Mouse (Mus musculus) midbrain, embryonic 15.5 days (tissue): ENCODE measurements at regions not wholly inside any gene's neighbourhood (a gene's known extent, or its start where the extent isn't known, plus 50 kb on each side); places are given as distances from the start of the nearest gene placed in this dataset.
"Not testable (repeated sequence)": the region's sequence is repeated elsewhere in the genome, so short reads cannot be mapped to it uniquely, and the experiment has no call there.

Experiments used
- ATAC-seq: fragments of 200-750 bp; cut with Nextera tagmentation; replicated peaks from 2 replicates; pipeline ENCODE4 v1.8.0; 2017; ENCODE audit warnings: moderate TSS enrichment
- H3K27ac ChIP-seq: fragments of 300-500 bp; sonication (generic); 2 replicates; pipeline ENCODE4 v1.5.1; 2015; ENCODE audit warnings: mild to moderate bottlenecking, inconsistent platforms
- H3K27me3 ChIP-seq: fragments of 300-500 bp; sonication (generic); replicated peaks from 2 replicates; pipeline ENCODE4 v1.6.1; 2015; ENCODE audit warnings: inconsistent platforms
- H3K36me3 ChIP-seq: fragments of 300-500 bp; sonication (generic); replicated peaks from 2 replicates; pipeline ENCODE4 v1.6.1; 2015; ENCODE audit warnings: inconsistent platforms
- H3K4me1 ChIP-seq: fragments of 300-500 bp; sonication (generic); 2 replicates; pipeline ENCODE4 v1.6.1; 2015; ENCODE audit warnings: inconsistent platforms
- H3K4me2 ChIP-seq: fragments of 300-500 bp; sonication (generic); 2 replicates; pipeline ENCODE4 v1.6.1; 2015; ENCODE audit warnings: inconsistent platforms, mild to moderate bottlenecking, moderate library complexity
- H3K4me3 ChIP-seq: fragments of 300-500 bp; sonication (generic); 2 replicates; pipeline ENCODE4 v1.5.1; 2015; ENCODE audit warnings: mild to moderate bottlenecking, inconsistent platforms
- H3K9ac ChIP-seq: fragments of 300-500 bp; sonication (generic); 2 replicates; pipeline ENCODE4 v1.6.1; 2015; ENCODE audit warnings: mild to moderate bottlenecking, inconsistent platforms
- H3K9me3 ChIP-seq: fragments of 300-500 bp; sonication (generic); 2 replicates; pipeline ENCODE4 v1.6.1; 2016; ENCODE audit warnings: inconsistent platforms
- WGBS: fragments of 180-500 bp; shearing (Covaris S2); methylation state at CpG from one replicate; pipeline ENCODE4 v1.1.7; 2015; ENCODE audit warnings: mixed read lengths; 5-methylcytosine and 5-hydroxymethylcytosine counted together

GRCm38 (mm10) chr19:19347017-19347416, 236.0 kb upstream of the Rorb start:
- no peaks in the 10 kb centered on the region for H3K36me3 ChIP-seq
- H3K4me3 ChIP-seq, result no peak overlapping the region
- H3K27ac ChIP-seq, result no peak overlapping the region
- no peak for ATAC-seq
- H3K9ac ChIP-seq, result no peak overlapping the region
- no peaks in the 10 kb centered on the region for H3K27me3 ChIP-seq
- no peaks in the 10 kb centered on the region for H3K9me3 ChIP-seq
- H3K4me1 ChIP-seq, result peaks cover 9% of the 10 kb centered on the region
- no peak overlapping the region for H3K4me2 ChIP-seq
- WGBS, result 54% methylated on average over 2 of the region's 2 CpGs

GRCm38 (mm10) chr19:19344426-19344811, 233.4 kb upstream of the Rorb start:
- 56% methylated on average over 7 of the region's 7 CpGs for WGBS
- Histone ChIP-seq H3K27me3 (no peaks in the 10 kb centered on the region), H3K4me1 (peaks cover 9% of the 10 kb centered on the region), H3K4me3 (no peak overlapping the region), H3K4me2 (peak overlapping the region; percentile 18; the same call in 1 of the 2 replicates), H3K9ac (no peak overlapping the region), H3K9me3 (no peaks in the 10 kb centered on the region), H3K36me3 (no peaks in the 10 kb centered on the region), H3K27ac (no peak overlapping the region)
- ATAC-seq, result peak; percentile 52

- no peak overlapping the region for H3K27ac ChIP-seq
- 36% methylated on average over 10 of the region's 10 CpGs for WGBS
- no peaks in the 10 kb centered on the region for H3K27me3 ChIP-seq
- no peak overlapping the region for H3K9ac ChIP-seq
- peak; percentile 86 for ATAC-seq
- H3K4me3 ChIP-seq, result no peak overlapping the region
- no peaks in the 10 kb centered on the region for H3K36me3 ChIP-seq
- H3K4me2 ChIP-seq, result peak overlapping the region; percentile 18; the same call in 1 of the 2 replicates
- H3K4me1 ChIP-seq, result peaks cover 9% of the 10 kb centered on the region
- no peaks in the 10 kb centered on the region for H3K9me3 ChIP-seq
These were observed 232.9 kb upstream of the Rorb start for GRCm38 (mm10) chr19:19343702-19344425.

- not testable (repeated sequence) for H3K36me3 ChIP-seq, H3K4me2 ChIP-seq, H3K4me1 ChIP-seq, H3K27me3 ChIP-seq, H3K27ac ChIP-seq, H3K9ac ChIP-seq, H3K4me3 ChIP-seq, ATAC-seq, H3K9me3 ChIP-seq
- 79% methylated on average over 2 of the region's 2 CpGs for WGBS
These were observed 196.1 kb upstream of the Rorb start for GRCm38 (mm10) chr19:19307142-19307541.

GRCm38 (mm10) chr19:19306476-19307131, 195.6 kb upstream of the Rorb start:
- 0 out of 2 replicates have a peak, but pooled peaks cover 4% of the 10 kb centered on the region for H3K4me1 ChIP-seq
- ATAC-seq, result peak; percentile 86
- H3K4me2 ChIP-seq, result no peak overlapping the region
- 32% methylated on average over 6 of the region's 6 CpGs for WGBS
- H3K9ac ChIP-seq, result no peak overlapping the region
- H3K9me3 ChIP-seq, result no peaks in the 10 kb centered on the region
- H3K27me3 ChIP-seq, result no peaks in the 10 kb centered on the region
- H3K36me3 ChIP-seq, result no peaks in the 10 kb centered on the region
- no peak overlapping the region for H3K4me3 ChIP-seq
- H3K27ac ChIP-seq, result no peak overlapping the region

- not testable (repeated sequence) for H3K4me3 ChIP-seq, H3K4me1 ChIP-seq, H3K4me2 ChIP-seq, H3K27ac ChIP-seq, H3K27me3 ChIP-seq, ATAC-seq, H3K9me3 ChIP-seq, H3K36me3 ChIP-seq, H3K9ac ChIP-seq
- WGBS, result 89% methylated on average over 3 of the region's 3 CpGs
These were observed 174.9 kb upstream of the Rorb start for GRCm38 (mm10) chr19:19285864-19286263.

GRCm38 (mm10) chr19:19246837-19247560, 136.0 kb upstream of the Rorb start:
- 48% methylated on average over 5 of the region's 5 CpGs for WGBS
- H3K36me3 ChIP-seq, result no peaks in the 10 kb centered on the region
- ATAC-seq, result peak; percentile 60

GRCm38 (mm10) chr19:19229305-19229994, 118.5 kb upstream of the Rorb start:
- Histone ChIP-seq H3K4me1 (no peaks in the 10 kb centered on the region), H3K9ac (no peak overlapping the region), H3K9me3 (no peaks in the 10 kb centered on the region), H3K36me3 (no peaks in the 10 kb centered on the region), H3K4me2 (no peak overlapping the region), H3K27me3 (no peaks in the 10 kb centered on the region), H3K27ac (no peak overlapping the region), H3K4me3 (no peak overlapping the region)
- ATAC-seq, result no peak
- WGBS, result 83% methylated on average over 3 of the region's 3 CpGs

More at GRCm38 (mm10) chr19:19246837-19247560, 136.0 kb upstream of the Rorb start:
- no peak overlapping the region for H3K9ac ChIP-seq
- H3K27ac ChIP-seq, result no peak overlapping the region
- H3K4me3 ChIP-seq, result no peak overlapping the region
- 0 out of 2 replicates have a peak, but pooled peaks cover 5% of the 10 kb centered on the region for H3K4me1 ChIP-seq
- H3K9me3 ChIP-seq, result no peaks in the 10 kb centered on the region
- no peaks in the 10 kb centered on the region for H3K27me3 ChIP-seq
- no peak overlapping the region for H3K4me2 ChIP-seq

GRCm38 (mm10) chr19:19220826-19221225, 109.8 kb upstream of the Rorb start:
- Histone ChIP-seq H3K4me3 (no peak overlapping the region), H3K4me2 (no peak overlapping the region), H3K27me3 (no peaks in the 10 kb centered on the region), H3K9ac (no peak overlapping the region), H3K36me3 (no peaks in the 10 kb centered on the region), H3K27ac (no peak overlapping the region), H3K4me1 (no peaks in the 10 kb centered on the region), H3K9me3 (no peaks in the 10 kb centered on the region)
- WGBS, result 92% methylated on average over 6 of the region's 6 CpGs
- no peak for ATAC-seq

GRCm38 (mm10) chr19:19219352-19219751, 108.4 kb upstream of the Rorb start:
- no peak overlapping the region for H3K4me2 ChIP-seq
- ATAC-seq, result no peak

GRCm38 (mm10) chr19:19218700-19219099, 107.7 kb upstream of the Rorb start:
- no peaks in the 10 kb centered on the region for H3K4me1 ChIP-seq
- H3K27me3 ChIP-seq, result no peaks in the 10 kb centered on the region
- no peak overlapping the region for H3K9ac ChIP-seq
- H3K4me2 ChIP-seq, result no peak overlapping the region
- H3K27ac ChIP-seq, result no peak overlapping the region
- H3K9me3 ChIP-seq, result no peaks in the 10 kb centered on the region
- no peak for ATAC-seq
- no peak overlapping the region for H3K4me3 ChIP-seq
- 79% methylated on average over 3 of the region's 3 CpGs for WGBS
- no peaks in the 10 kb centered on the region for H3K36me3 ChIP-seq

More at GRCm38 (mm10) chr19:19219352-19219751, 108.4 kb upstream of the Rorb start:
- Histone ChIP-seq H3K9ac (no peak overlapping the region), H3K9me3 (no peaks in the 10 kb centered on the region), H3K36me3 (no peaks in the 10 kb centered on the region), H3K4me1 (no peaks in the 10 kb centered on the region), H3K27ac (no peak overlapping the region), H3K4me3 (no peak overlapping the region), H3K27me3 (no peaks in the 10 kb centered on the region)
- WGBS, result 63% methylated on average over 2 of the region's 2 CpGs

- Histone ChIP-seq H3K4me2 (no peak overlapping the region), H3K27ac (no peak overlapping the region), H3K4me1 (no peaks in the 10 kb centered on the region), H3K9me3 (no peaks in the 10 kb centered on the region), H3K36me3 (no peaks in the 10 kb centered on the region), H3K27me3 (no peaks in the 10 kb centered on the region), H3K9ac (no peak overlapping the region), H3K4me3 (no peak overlapping the region)
- no peak for ATAC-seq
- WGBS, result 76% methylated on average over 8 of the region's 8 CpGs
These were observed 88.5 kb upstream of the Rorb start for GRCm38 (mm10) chr19:19199534-19199933.
